Mouse (Mus musculus): Measurements from ENCODE around the gene Aim2.

GRCm38 (mm10) chr1:173437161-173437953 lies 86.7 kb downstream of the Aim2 start:
- TF ChIP-seq POLR2A (IDR thresholded peaks at IDR 0.05; ENCODE audit: borderline replicate concordance, low read depth, low read length) (no peak), CTCF (IDR thresholded peaks at IDR 0.05; ENCODE audit: low read depth, low read length) (no peak)
